Mouse (Mus musculus) embryonic facial prominence, embryonic 14.5 days (tissue): ENCODE results near the gene Gfer. TPM values are rescaled to one million over a fixed set of nuclear protein-coding genes. Genes with fewer than 3 reads are reported as not detected.

Experiments used
- ATAC-seq: fragments of 200-750 bp; cut with Nextera tagmentation; 2 replicates; pipeline ENCODE4 v1.8.0; 2017; ENCODE audit warnings: low read depth, moderate number of reproducible peaks, moderate TSS enrichment
- DNase-seq: peaks from one replicate; pipeline ENCODE4 v3.0.0-alpha.2; 2015; ENCODE audit warnings: low spot score
- H3K27ac ChIP-seq: fragments of 300-500 bp; sonication (generic); replicated peaks from 2 replicates; pipeline ENCODE4 v1.5.1; 2014; ENCODE audit warnings: low read depth, mild to moderate bottlenecking, low read length, moderate library complexity
- H3K27me3 ChIP-seq: fragments of 300-500 bp; sonication (generic); replicated peaks from 2 replicates; pipeline ENCODE4 v1.6.1; 2014; ENCODE audit warnings: low read length; ENCODE audit not compliant: control insufficient read depth, insufficient read depth
- H3K36me3 ChIP-seq: fragments of 300-500 bp; sonication (generic); 2 replicates; pipeline ENCODE4 v1.6.1; 2014; ENCODE audit warnings: low read length, mixed read lengths; ENCODE audit not compliant: control insufficient read depth, insufficient read depth
- H3K4me1 ChIP-seq: fragments of 300-500 bp; sonication (generic); 2 replicates; pipeline ENCODE4 v1.6.1; 2014; ENCODE audit warnings: antibody characterized with exemption, low read length; ENCODE audit not compliant: control insufficient read depth, insufficient read depth
- H3K4me2 ChIP-seq: fragments of 300-500 bp; sonication (generic); 2 replicates; pipeline ENCODE4 v1.6.1; 2014; ENCODE audit warnings: low read depth, mild to moderate bottlenecking, low read length, moderate library complexity, mixed read lengths
- H3K4me3 ChIP-seq: fragments of 300-500 bp; sonication (generic); 2 replicates; pipeline ENCODE4 v1.5.1; 2014; ENCODE audit warnings: low read depth, mild to moderate bottlenecking, low read length
- H3K9ac ChIP-seq: fragments of 300-500 bp; sonication (generic); 2 replicates; pipeline ENCODE4 v1.6.1; 2014; ENCODE audit warnings: low read depth, mild to moderate bottlenecking, low read length, moderate library complexity, mixed read lengths
- H3K9me3 ChIP-seq: fragments of 300-500 bp; sonication (generic); 2 replicates; pipeline ENCODE4 v1.6.1; 2016; ENCODE audit warnings: low read length; ENCODE audit not compliant: control insufficient read depth
- WGBS: fragments of 180-500 bp; shearing (Covaris S2); extraction: QIAGEN DNeasy Blood & Tissue Kit; methylation state at CpG from one replicate; pipeline ENCODE4 v1.1.7; 2014; 5-methylcytosine and 5-hydroxymethylcytosine counted together
- polyA plus RNA-seq: library from polyadenylated mRNA; unstranded; fragments of >200 nt; fragmentation: Nextera tagmentation; extraction: Ambion mirVana; gene quantifications from 2 replicates; pipeline ENCODE4 v1.2.1, GENCODE M21; 2014

Gfer gene
- polyA plus RNA-seq, 1 experiment from 2014 or later: 41.9 TPM

GRCm38 (mm10) chr17:24651835-24652234, 44.1 kb downstream of the Gfer start:
- peaks cover 4% of the 10 kb centered on the region for H3K27me3 ChIP-seq
- no peaks in the 10 kb centered on the region for H3K9me3 ChIP-seq
- DNase-seq (no peak), ATAC-seq (no peak)
- WGBS: 69% methylated on average over 3 of the region's 3 CpGs
- no peak overlapping the region for H3K27ac ChIP-seq
- 0 out of 2 replicates have a peak, but pooled peaks cover 4% of the 10 kb centered on the region for H3K36me3 ChIP-seq
- H3K4me2 ChIP-seq: no peak overlapping the region
- no peak overlapping the region for H3K4me3 ChIP-seq
- H3K4me1 ChIP-seq: peaks cover 13% of the 10 kb centered on the region; the same call in 1 of the 2 replicates
- H3K9ac ChIP-seq: no peak overlapping the region

GRCm38 (mm10) chr17:24650766-24651165, 45.2 kb downstream of the Gfer start:
- Histone ChIP-seq H3K36me3 (0 out of 2 replicates have a peak, but pooled peaks cover 5% of the 10 kb centered on the region), H3K9me3 (no peaks in the 10 kb centered on the region), H3K4me2 (peak overlapping the region; percentile 97), H3K27ac (no peak overlapping the region), H3K4me1 (peaks cover 13% of the 10 kb centered on the region; the same call in 1 of the 2 replicates), H3K9ac (peak overlapping the region; percentile 87; the same call in 1 of the 2 replicates), H3K4me3 (peak overlapping the region; percentile 87; the same call in 1 of the 2 replicates), H3K27me3 (no peaks in the 10 kb centered on the region)
- 68% methylated on average over 4 of the region's 4 CpGs for WGBS
- DNase-seq: no peak
- no peak for ATAC-seq

DNA sequence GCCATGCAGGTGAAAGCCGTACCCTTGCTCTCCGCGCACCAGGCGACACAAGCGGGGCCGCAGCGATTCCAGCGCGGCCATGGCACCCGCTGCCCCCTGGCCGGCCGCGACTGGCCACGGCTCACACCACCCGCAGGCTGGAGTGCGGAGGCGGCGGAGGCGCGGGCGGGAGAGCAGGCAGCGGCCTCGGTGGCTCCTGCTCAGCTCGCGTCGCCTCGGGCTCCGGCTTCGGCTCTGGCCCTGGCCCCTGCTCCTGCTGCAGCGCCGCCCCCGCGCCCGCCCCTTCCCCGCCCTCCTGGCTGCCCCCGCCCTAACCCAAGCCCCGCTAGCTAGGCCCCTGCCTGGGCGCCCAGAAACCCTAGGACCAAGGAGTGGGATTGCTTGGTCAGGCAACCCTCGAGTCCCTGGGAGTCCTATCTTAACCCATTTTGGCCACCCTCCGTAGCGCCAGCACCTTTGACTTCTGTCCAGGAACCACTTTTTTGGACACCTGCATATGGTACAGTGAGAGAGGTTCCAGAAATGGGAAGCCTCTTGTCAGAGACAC, 45.8 kb downstream of the Gfer start, which contains the start of gene Slc9a3r2:
Slc9a3r2 (minus strand) TSS at position 258 of the 547 bp plus-strand sequence.
- Histone ChIP-seq H3K4me3 (peak within 1 kb of the TSS; percentile 87), H3K36me3 (0 out of 2 replicates have a peak, but pooled peaks cover 5% of the 10 kb centered on the region), H3K27ac (peak within 1 kb of the TSS; percentile 55), H3K4me2 (peak within 1 kb of the TSS; percentile 97), H3K9ac (peak within 1 kb of the TSS; percentile 87), H3K27me3 (no peaks in the 10 kb centered on the region), H3K4me1 (peaks cover 17% of the 10 kb centered on the region), H3K9me3 (no peaks in the 10 kb centered on the region)
- under 1% methylated on average over 18 of the region's 41 CpGs for WGBS
- ATAC-seq (peak; percentile 90), DNase-seq (peak; percentile 71)

DNA sequence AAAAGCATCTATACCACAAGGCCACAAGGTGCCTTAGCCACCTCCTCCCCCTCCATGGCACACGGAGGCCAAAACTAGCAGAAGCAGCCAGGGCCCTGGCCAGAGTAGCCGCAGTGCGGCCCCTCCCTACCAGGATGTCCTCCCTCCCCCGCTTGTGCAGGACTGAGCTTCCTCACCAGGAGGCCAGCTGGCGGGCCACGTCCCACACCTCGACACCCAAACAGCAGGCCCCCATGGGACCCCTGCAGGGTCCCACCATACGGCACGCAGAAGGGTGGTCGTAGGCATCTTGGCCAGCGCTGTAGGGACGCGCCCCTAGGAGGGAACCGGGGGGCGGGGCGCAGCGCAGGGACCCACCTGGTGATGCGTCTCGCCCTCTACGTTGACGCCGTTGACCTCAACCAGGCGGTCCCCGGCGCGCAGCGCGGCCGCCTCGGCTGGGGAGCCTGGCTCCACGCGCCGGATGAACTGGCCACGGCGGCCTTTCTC, 46.3 kb downstream of the Gfer start:
- peak overlapping the region; percentile 87 for H3K9ac ChIP-seq
- 1% methylated on average over 19 of the region's 35 CpGs for WGBS
- ATAC-seq: peak; percentile 24; the same call in 1 of the 2 replicates

DNA sequence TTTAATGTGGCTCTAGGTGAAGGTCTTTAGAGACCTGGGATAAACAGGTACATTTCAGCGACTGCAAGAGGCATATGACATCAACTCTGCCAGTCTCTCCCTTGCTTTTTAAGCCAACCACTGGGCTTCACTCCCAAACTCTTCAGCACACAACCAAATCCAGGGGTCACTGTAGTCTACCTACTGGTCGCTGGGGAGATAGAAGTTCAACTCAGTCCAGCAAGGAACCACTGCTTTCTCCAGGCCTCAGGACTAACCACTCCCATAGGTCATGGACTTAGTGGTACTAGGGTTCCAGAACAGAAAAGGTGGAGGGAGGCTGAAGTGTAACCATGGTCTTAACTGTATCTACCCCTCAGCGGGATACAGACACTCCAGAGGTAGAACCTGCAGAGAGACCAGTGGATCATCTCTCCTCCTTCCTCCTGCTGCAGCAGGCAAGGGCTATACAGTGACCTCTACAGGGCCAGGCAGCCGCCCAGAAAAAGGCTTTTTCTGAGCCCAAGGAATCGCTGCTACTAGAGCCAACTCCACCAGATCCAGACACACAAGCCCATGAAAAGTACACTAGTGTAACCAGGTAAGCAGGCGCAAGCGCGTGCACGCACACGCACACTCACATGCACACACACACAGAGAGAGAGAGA, 47.1 kb downstream of the Gfer start:
- WGBS: 73% methylated on average over 10 of the region's 10 CpGs
- DNase-seq: no peak
- no peaks in the 10 kb centered on the region for H3K27me3 ChIP-seq
- peak overlapping the region; percentile 97 for H3K4me2 ChIP-seq
- H3K4me3 ChIP-seq: peak overlapping the region; percentile 87
- peaks cover 27% of the 10 kb centered on the region for H3K4me1 ChIP-seq
- 0 out of 2 replicates have a peak, but pooled peaks cover 5% of the 10 kb centered on the region for H3K36me3 ChIP-seq
- H3K27ac ChIP-seq: no peak overlapping the region
- no peaks in the 10 kb centered on the region for H3K9me3 ChIP-seq
- no peak for ATAC-seq
- H3K9ac ChIP-seq: peak overlapping the region; percentile 87

More for the DNA sequence above, 46.3 kb downstream of the Gfer start:
- 0 out of 2 replicates have a peak, but pooled peaks cover 5% of the 10 kb centered on the region for H3K36me3 ChIP-seq
- no peak for DNase-seq
- no peaks in the 10 kb centered on the region for H3K27me3 ChIP-seq
- peak overlapping the region; percentile 55 for H3K27ac ChIP-seq
- peak overlapping the region; percentile 87 for H3K4me3 ChIP-seq
- peaks cover 22% of the 10 kb centered on the region for H3K4me1 ChIP-seq
- H3K4me2 ChIP-seq: peak overlapping the region; percentile 97
- no peaks in the 10 kb centered on the region for H3K9me3 ChIP-seq

GRCm38 (mm10) chr17:24647493-24647892, 48.5 kb downstream of the Gfer start:
- ATAC-seq (no peak), DNase-seq (no peak)
- Histone ChIP-seq H3K27me3 (no peaks in the 10 kb centered on the region), H3K4me1 (peaks cover 27% of the 10 kb centered on the region), H3K9me3 (no peaks in the 10 kb centered on the region), H3K9ac (peak overlapping the region; percentile 27; the same call in 1 of the 2 replicates), H3K4me3 (no peak overlapping the region), H3K36me3 (0 out of 2 replicates have a peak, but pooled peaks cover 5% of the 10 kb centered on the region), H3K4me2 (peak overlapping the region; percentile 15; the same call in 1 of the 2 replicates), H3K27ac (no peak overlapping the region)
- WGBS: 82% methylated on average over 6 of the region's 11 CpGs

DNA sequence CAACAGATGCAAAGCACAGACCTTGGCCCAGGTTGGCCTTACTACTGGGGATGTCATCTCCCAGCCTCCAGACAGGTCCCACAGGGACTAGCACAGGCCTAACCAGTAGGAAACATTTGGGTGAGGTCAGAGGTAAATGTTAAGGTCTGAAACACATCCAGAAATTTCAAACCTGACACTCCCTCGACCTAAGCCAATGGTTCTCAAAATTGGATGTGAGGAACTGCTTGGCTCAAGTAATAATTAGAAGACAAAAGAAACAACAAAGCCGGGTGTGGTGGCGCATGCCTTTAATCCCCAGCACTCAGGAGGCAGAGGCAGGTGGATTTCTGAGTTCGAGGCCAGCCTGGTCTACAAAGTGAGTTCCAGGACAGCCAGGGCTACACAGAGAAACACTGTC, 49.6 kb downstream of the Gfer start:
- WGBS: 86% methylated on average over 4 of the region's 4 CpGs
- Histone ChIP-seq H3K9me3 (no peaks in the 10 kb centered on the region), H3K4me3 (no peak overlapping the region), H3K4me2 (no peak overlapping the region), H3K4me1 (peaks cover 27% of the 10 kb centered on the region), H3K9ac (no peak overlapping the region), H3K27ac (no peak overlapping the region), H3K36me3 (peaks cover 8% of the 10 kb centered on the region; the same call in 1 of the 2 replicates), H3K27me3 (no peaks in the 10 kb centered on the region)
- DNase-seq (no peak), ATAC-seq (no peak)

- Histone ChIP-seq H3K9me3 (no peaks in the 10 kb centered on the region), H3K9ac (no peak overlapping the region), H3K36me3 (peaks cover 10% of the 10 kb centered on the region; the same call in 1 of the 2 replicates), H3K4me2 (no peak overlapping the region), H3K27me3 (no peaks in the 10 kb centered on the region), H3K4me1 (peaks cover 27% of the 10 kb centered on the region), H3K4me3 (no peak overlapping the region), H3K27ac (0 out of 2 replicates have a peak overlapping the region, but pooled peaks have one; percentile 19)
- no peak for DNase-seq
- WGBS: 74% methylated on average over 3 of the region's 3 CpGs
- ATAC-seq: no peak
Measured at GRCm38 (mm10) chr17:24645916-24646315, 50.0 kb downstream of the Gfer start.
